Mouse (Mus musculus): Measurements from ENCODE around the gene Osbpl10. TPM values are rescaled to one million over a fixed set of nuclear protein-coding genes. Genes with fewer than 3 reads are reported as not detected.

Gene Osbpl10
- polyA plus RNA-seq, 1 experiment = 7.1 TPM

DNA sequence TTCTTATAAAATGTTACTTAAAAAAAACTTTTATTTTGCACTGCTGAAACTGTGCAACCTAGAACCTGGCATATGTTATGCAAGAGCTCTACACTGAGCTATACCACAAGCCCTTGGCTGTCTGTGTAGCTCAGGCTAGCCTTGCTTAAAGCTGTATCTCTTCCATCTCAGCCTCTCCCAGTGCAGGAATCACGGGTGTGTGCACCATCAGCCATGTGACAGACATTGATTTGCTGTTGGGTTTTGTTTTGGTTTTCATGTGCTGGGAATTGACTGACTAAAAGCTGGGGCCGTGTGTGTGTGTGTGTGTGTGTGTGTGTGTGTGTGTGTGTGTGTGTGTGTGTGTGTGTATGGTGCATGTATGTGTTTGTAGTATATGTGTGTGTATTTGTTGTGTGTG lies 155.6 kb downstream of the Osbpl10 start:
- no peak overlapping the region for H3K4me3 ChIP-seq (replicated peaks; ENCODE audit: extremely low read depth, low read depth, low read length)
- no peaks in the 10 kb centered on the region; the same call in 1 of the 2 replicates for H3K4me1 ChIP-seq (ENCODE audit: control insufficient read depth, insufficient read depth, low read length)
- DNase-seq = no peak
- 67% methylated on average over 2 of the region's 2 CpGs for WGBS
- TF ChIP-seq CTCF (IDR thresholded peaks at IDR 0.05; ENCODE audit: insufficient read depth, low read length) (no peak), POLR2A (IDR thresholded peaks at IDR 0.05; ENCODE audit: borderline replicate concordance, extremely low read depth, low read depth, low read length) (no peak)

GRCm38 (mm10) chr9:115134736-115135135 lies 156.4 kb downstream of the Osbpl10 start:
- WGBS = 46% methylated on average over 4 of the region's 4 CpGs
- no peak for TF ChIP-seq POLR2A (IDR thresholded peaks at IDR 0.05; ENCODE audit: borderline replicate concordance, extremely low read depth, low read depth, low read length)
- no peak for TF ChIP-seq CTCF (IDR thresholded peaks at IDR 0.05; ENCODE audit: insufficient read depth, low read length)
- Histone ChIP-seq H3K4me3 (replicated peaks; ENCODE audit: extremely low read depth, low read depth, low read length) (no peak overlapping the region), H3K4me1 (ENCODE audit: control insufficient read depth, insufficient read depth, low read length) (no peaks in the 10 kb centered on the region; the same call in 1 of the 2 replicates)
- no peak for DNase-seq

- Histone ChIP-seq H3K4me3 (replicated peaks; ENCODE audit: extremely low read depth, low read depth, low read length) (no peak overlapping the region), H3K4me1 (ENCODE audit: control insufficient read depth, insufficient read depth, low read length) (no peaks in the 10 kb centered on the region; the same call in 1 of the 2 replicates)
- WGBS = 78% methylated on average over 8 of the region's 8 CpGs
- no peak for DNase-seq
- no peak for TF ChIP-seq CTCF (IDR thresholded peaks at IDR 0.05; ENCODE audit: insufficient read depth, low read length)
- no peak for TF ChIP-seq POLR2A (IDR thresholded peaks at IDR 0.05; ENCODE audit: borderline replicate concordance, extremely low read depth, low read depth, low read length)
Measured at GRCm38 (mm10) chr9:115135352-115135751, 157.0 kb downstream of the Osbpl10 start.

- 54% methylated on average over 3 of the region's 3 CpGs for WGBS
Measured at GRCm38 (mm10) chr9:115137858-115138257, 159.5 kb downstream of the Osbpl10 start.

DNA sequence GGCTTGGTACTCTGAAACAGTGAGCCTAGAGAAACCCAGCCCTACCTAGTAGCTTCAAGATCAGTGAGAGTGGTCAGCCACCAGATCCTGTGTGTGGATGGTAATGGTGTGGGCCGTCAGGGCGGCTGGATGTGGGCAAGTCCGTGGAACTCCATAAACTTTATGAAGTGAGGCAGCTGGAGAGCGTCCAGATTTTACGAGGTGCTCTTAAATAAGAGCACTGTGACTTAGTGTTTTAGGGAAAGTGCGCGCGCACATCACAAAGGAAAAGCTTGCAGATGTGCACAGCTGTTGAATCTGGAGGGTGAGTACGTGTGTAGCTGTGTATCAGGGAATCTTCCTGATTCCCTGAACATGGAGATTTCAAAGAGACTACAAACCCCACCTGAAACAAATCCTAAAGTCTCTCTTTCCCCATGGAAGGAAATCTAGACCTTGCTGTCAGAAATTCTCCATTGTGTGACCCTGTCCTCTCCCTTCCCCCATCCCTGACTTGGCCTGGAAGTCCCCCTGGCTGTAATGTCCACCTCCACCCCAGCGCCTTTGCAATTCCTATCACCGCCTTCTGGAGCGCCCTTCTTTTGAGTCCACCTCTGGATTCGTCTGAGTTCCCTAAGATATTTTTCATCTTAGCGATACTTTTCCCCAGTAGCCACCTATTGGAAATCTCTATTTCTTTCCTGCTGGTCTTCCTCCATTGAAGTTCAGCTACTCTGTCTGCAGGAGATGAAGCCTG lies 161.4 kb downstream of the Osbpl10 start:
- DNase-seq = no peak
- H3K4me1 ChIP-seq (ENCODE audit: control insufficient read depth, insufficient read depth, low read length) = no peaks in the 10 kb centered on the region; the same call in 1 of the 2 replicates
- TF ChIP-seq CTCF (IDR thresholded peaks at IDR 0.05; ENCODE audit: insufficient read depth, low read length) (no peak), POLR2A (IDR thresholded peaks at IDR 0.05; ENCODE audit: borderline replicate concordance, extremely low read depth, low read depth, low read length) (no peak)
- 79% methylated on average over 14 of the region's 14 CpGs for WGBS
- no peak overlapping the region for H3K4me3 ChIP-seq (replicated peaks; ENCODE audit: extremely low read depth, low read depth, low read length)

More at GRCm38 (mm10) chr9:115137858-115138257, 159.5 kb downstream of the Osbpl10 start:
- no peak for DNase-seq
- TF ChIP-seq CTCF (IDR thresholded peaks at IDR 0.05; ENCODE audit: insufficient read depth, low read length) (no peak), POLR2A (IDR thresholded peaks at IDR 0.05; ENCODE audit: borderline replicate concordance, extremely low read depth, low read depth, low read length) (no peak)
- no peaks in the 10 kb centered on the region; the same call in 1 of the 2 replicates for H3K4me1 ChIP-seq (ENCODE audit: control insufficient read depth, insufficient read depth, low read length)
- H3K4me3 ChIP-seq (replicated peaks; ENCODE audit: extremely low read depth, low read depth, low read length) = no peak overlapping the region

DNA sequence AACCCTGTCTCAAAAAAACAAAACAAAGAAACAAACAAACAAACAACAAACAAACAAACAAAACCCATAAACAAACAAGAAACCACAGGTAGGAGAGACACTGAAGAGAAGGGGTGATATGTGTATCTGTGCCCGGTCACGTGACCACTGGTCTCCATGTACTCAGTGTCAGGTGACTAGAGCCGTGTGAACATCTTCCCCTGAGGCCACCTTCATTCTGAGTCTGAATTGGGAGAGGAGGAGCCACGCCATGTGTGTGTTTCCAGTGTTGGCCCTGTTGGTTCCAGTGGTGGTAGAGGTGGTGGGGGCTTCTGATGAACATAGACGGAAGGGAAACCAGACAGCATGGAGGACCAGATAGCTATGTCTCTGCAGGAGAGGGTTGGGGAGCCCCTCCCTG lies 168.8 kb downstream of the Osbpl10 start:
- no peak for DNase-seq
- no peak overlapping the region for H3K4me3 ChIP-seq (replicated peaks; ENCODE audit: extremely low read depth, low read depth, low read length)
- WGBS = 93% methylated on average over 5 of the region's 5 CpGs
- H3K4me1 ChIP-seq (ENCODE audit: control insufficient read depth, insufficient read depth, low read length) = no peaks in the 10 kb centered on the region
- TF ChIP-seq POLR2A (IDR thresholded peaks at IDR 0.05; ENCODE audit: borderline replicate concordance, extremely low read depth, low read depth, low read length) = no peak
- TF ChIP-seq CTCF (IDR thresholded peaks at IDR 0.05; ENCODE audit: insufficient read depth, low read length) = no peak

DNA sequence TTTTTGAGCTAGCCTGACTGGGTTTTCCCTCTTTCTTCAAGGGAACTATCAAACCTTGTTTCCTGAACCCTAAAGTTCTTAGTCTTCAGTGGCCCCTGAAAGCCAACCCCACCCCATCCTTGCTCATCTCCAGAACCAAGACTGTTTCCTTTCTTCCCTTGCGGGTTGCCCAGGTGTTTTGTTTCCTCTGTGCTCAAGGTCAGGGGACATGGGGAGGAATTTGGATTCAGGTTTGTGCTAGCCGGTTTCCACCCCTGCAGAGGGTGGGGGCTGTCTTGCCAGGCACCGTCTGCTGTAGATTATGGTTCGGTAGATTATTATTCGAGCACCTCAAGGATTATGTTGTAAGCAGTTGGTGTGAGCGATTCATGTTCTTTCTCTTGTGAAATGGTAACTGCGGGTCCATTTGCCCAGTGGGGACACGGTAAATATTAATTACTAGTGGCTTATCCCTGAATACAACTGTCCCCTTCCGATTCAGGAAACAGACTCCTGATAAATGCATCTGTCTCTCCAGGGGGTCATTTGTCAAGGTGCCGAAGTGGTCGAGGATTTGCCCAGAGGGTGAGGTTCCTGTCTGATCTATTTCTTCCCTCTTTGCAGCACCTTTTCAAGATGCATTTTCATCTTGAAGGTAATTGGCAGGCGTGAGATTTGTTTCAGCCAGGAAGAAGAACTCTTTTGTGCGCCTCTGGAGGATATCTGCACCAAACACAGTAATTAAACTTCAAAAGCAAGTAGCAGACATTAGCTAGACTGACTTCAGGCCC lies 169.4 kb downstream of the Osbpl10 start:
- TF ChIP-seq CTCF (IDR thresholded peaks at IDR 0.05; ENCODE audit: insufficient read depth, low read length) (no peak), POLR2A (IDR thresholded peaks at IDR 0.05; ENCODE audit: borderline replicate concordance, extremely low read depth, low read depth, low read length) (no peak)
- DNase-seq = no peak
- no peak overlapping the region for H3K4me3 ChIP-seq (replicated peaks; ENCODE audit: extremely low read depth, low read depth, low read length)
- 84% methylated on average over 13 of the region's 13 CpGs for WGBS
- H3K4me1 ChIP-seq (ENCODE audit: control insufficient read depth, insufficient read depth, low read length) = no peaks in the 10 kb centered on the region

GRCm38 (mm10) chr9:115149011-115149756 lies 170.8 kb downstream of the Osbpl10 start:
- H3K4me3 ChIP-seq (replicated peaks; ENCODE audit: extremely low read depth, low read depth, low read length) = no peak overlapping the region
- DNase-seq = no peak
- TF ChIP-seq POLR2A (IDR thresholded peaks at IDR 0.05; ENCODE audit: borderline replicate concordance, extremely low read depth, low read depth, low read length) (no peak), CTCF (IDR thresholded peaks at IDR 0.05; ENCODE audit: insufficient read depth, low read length) (no peak)
- WGBS = 84% methylated on average over 18 of the region's 18 CpGs
- no peaks in the 10 kb centered on the region for H3K4me1 ChIP-seq (ENCODE audit: control insufficient read depth, insufficient read depth, low read length)

- Histone ChIP-seq H3K4me3 (replicated peaks; ENCODE audit: extremely low read depth, low read depth, low read length) (no peak overlapping the region), H3K4me1 (ENCODE audit: control insufficient read depth, insufficient read depth, low read length) (peaks cover 5% of the 10 kb centered on the region)
- TF ChIP-seq CTCF (IDR thresholded peaks at IDR 0.05; ENCODE audit: insufficient read depth, low read length) (no peak), POLR2A (IDR thresholded peaks at IDR 0.05; ENCODE audit: borderline replicate concordance, extremely low read depth, low read depth, low read length) (no peak)
- no peak for DNase-seq
- WGBS = 72% methylated on average over 5 of the region's 5 CpGs
Measured at GRCm38 (mm10) chr9:115161591-115161990, 183.2 kb downstream of the Osbpl10 start.

Data from lung, adult 2 months (tissue).